Mouse (Mus musculus): ENCODE results near the gene Tmcc3.

DNA sequence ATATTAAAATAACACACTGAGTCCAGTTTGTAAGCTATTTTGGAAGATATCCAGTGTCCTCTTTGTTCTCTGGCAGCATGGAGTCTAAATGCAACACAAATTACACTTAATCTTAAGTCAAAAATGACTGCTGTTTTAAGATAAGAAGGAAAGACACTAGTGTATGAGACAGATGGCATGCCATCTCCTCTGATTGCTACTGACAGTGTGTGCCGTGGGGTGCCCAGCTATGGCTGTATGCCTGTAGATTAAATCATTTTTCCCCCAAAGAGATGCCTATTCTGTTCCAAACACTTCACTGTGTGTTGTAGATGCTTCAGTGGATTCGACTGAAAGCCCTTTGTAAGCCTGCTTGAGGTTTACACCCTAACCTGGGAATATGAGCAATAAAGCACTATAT, 59.5 kb downstream of the Tmcc3 start:
- TF ChIP-seq POLR2A (IDR thresholded peaks at IDR 0.05; ENCODE audit: borderline replicate concordance, low read depth, low read length) (no peak), CTCF (IDR thresholded peaks at IDR 0.05; ENCODE audit: low read depth, low read length) (no peak)

All from bone marrow macrophage, adult 2 months (primary cell).